Mouse (Mus musculus): ENCODE measurements around the gene Rai14. TPM values are rescaled to one million over a fixed set of nuclear protein-coding genes. Genes with fewer than 3 reads are reported as not detected.

Gene Rai14
- polyA plus RNA-seq, 1 experiment from 2014 or later, result 4.3 TPM

GRCm38 (mm10) chr15:10632581-10632980, 81.8 kb downstream of the Rai14 start:
- Histone ChIP-seq H3K27ac (no peak overlapping the region), H3K27me3 (no peaks in the 10 kb centered on the region), H3K9ac (no peak overlapping the region), H3K4me2 (no peak overlapping the region), H3K36me3 (peaks cover 7% of the 10 kb centered on the region; the same call in 1 of the 2 replicates), H3K4me3 (replicated peaks) (no peak overlapping the region), H3K4me1 (replicated peaks) (peaks cover 16% of the 10 kb centered on the region), H3K9me3 (replicated peaks) (no peaks in the 10 kb centered on the region)
- ATAC-seq (ENCODE audit: low read depth) (no peak), DNase-seq (no peak)
- 66% methylated on average over 9 of the region's 9 CpGs for WGBS (ENCODE audit: insufficient replicate concordance)

- Histone ChIP-seq H3K4me1 (replicated peaks) (peaks cover 16% of the 10 kb centered on the region), H3K9ac (no peak overlapping the region), H3K27me3 (no peaks in the 10 kb centered on the region), H3K36me3 (peaks cover 7% of the 10 kb centered on the region; the same call in 1 of the 2 replicates), H3K4me3 (replicated peaks) (no peak overlapping the region), H3K9me3 (replicated peaks) (no peaks in the 10 kb centered on the region), H3K27ac (no peak overlapping the region), H3K4me2 (no peak overlapping the region)
- DNase-seq (no peak), ATAC-seq (ENCODE audit: low read depth) (no peak)
- 91% methylated on average over 8 of the region's 8 CpGs for WGBS (ENCODE audit: insufficient replicate concordance)
Measured at GRCm38 (mm10) chr15:10632060-10632459, 82.4 kb downstream of the Rai14 start.

GRCm38 (mm10) chr15:10631541-10631940, 82.9 kb downstream of the Rai14 start:
- Histone ChIP-seq H3K4me2 (no peak overlapping the region), H3K27ac (no peak overlapping the region), H3K27me3 (no peaks in the 10 kb centered on the region), H3K36me3 (peaks cover 7% of the 10 kb centered on the region; the same call in 1 of the 2 replicates), H3K4me3 (replicated peaks) (no peak overlapping the region), H3K4me1 (replicated peaks) (peaks cover 16% of the 10 kb centered on the region), H3K9me3 (replicated peaks) (no peaks in the 10 kb centered on the region), H3K9ac (no peak overlapping the region)
- ATAC-seq (ENCODE audit: low read depth) (no peak), DNase-seq (no peak)
- WGBS (ENCODE audit: insufficient replicate concordance), result 71% methylated on average over 5 of the region's 5 CpGs

GRCm38 (mm10) chr15:10628980-10629346, 85.5 kb downstream of the Rai14 start:
- WGBS (ENCODE audit: insufficient replicate concordance), result 80% methylated on average over 6 of the region's 6 CpGs

GRCm38 (mm10) chr15:10628131-10628979, 86.1 kb downstream of the Rai14 start:
- Histone ChIP-seq H3K27ac (no peak overlapping the region), H3K4me3 (replicated peaks) (no peak overlapping the region), H3K36me3 (peaks cover 7% of the 10 kb centered on the region; the same call in 1 of the 2 replicates), H3K27me3 (no peaks in the 10 kb centered on the region), H3K4me1 (replicated peaks) (peaks cover 25% of the 10 kb centered on the region), H3K9me3 (replicated peaks) (no peaks in the 10 kb centered on the region), H3K9ac (no peak overlapping the region), H3K4me2 (no peak overlapping the region)
- no peak for DNase-seq
- 75% methylated on average over 16 of the region's 16 CpGs for WGBS (ENCODE audit: insufficient replicate concordance)
- ATAC-seq (ENCODE audit: low read depth), result 0 out of 2 replicates have a peak, but pooled peaks have one; percentile 30

More at GRCm38 (mm10) chr15:10628980-10629346, 85.5 kb downstream of the Rai14 start:
- H3K27me3 ChIP-seq, result no peaks in the 10 kb centered on the region
- no peak overlapping the region for H3K27ac ChIP-seq
- DNase-seq (no peak), ATAC-seq (ENCODE audit: low read depth) (no peak)
- no peak overlapping the region for H3K4me2 ChIP-seq
- H3K9ac ChIP-seq, result no peak overlapping the region
- no peaks in the 10 kb centered on the region for H3K9me3 ChIP-seq (replicated peaks)
- H3K4me1 ChIP-seq (replicated peaks), result peaks cover 22% of the 10 kb centered on the region
- peaks cover 7% of the 10 kb centered on the region; the same call in 1 of the 2 replicates for H3K36me3 ChIP-seq
- H3K4me3 ChIP-seq (replicated peaks), result no peak overlapping the region

GRCm38 (mm10) chr15:10623571-10624227, 90.7 kb downstream of the Rai14 start:
- DNase-seq, result no peak
- no peak overlapping the region for H3K4me2 ChIP-seq

GRCm38 (mm10) chr15:10621194-10621593, 93.2 kb downstream of the Rai14 start:
- no peak for DNase-seq
- no peak for ATAC-seq (ENCODE audit: low read depth)
- H3K9me3 ChIP-seq (replicated peaks), result no peaks in the 10 kb centered on the region
- no peaks in the 10 kb centered on the region; the same call in 1 of the 2 replicates for H3K36me3 ChIP-seq
- H3K27me3 ChIP-seq, result no peaks in the 10 kb centered on the region
- 80% methylated on average over 8 of the region's 8 CpGs for WGBS (ENCODE audit: insufficient replicate concordance)
- no peak overlapping the region for H3K4me3 ChIP-seq (replicated peaks)
- no peak overlapping the region for H3K4me2 ChIP-seq
- peaks cover 16% of the 10 kb centered on the region for H3K4me1 ChIP-seq (replicated peaks)
- H3K27ac ChIP-seq, result no peak overlapping the region
- H3K9ac ChIP-seq, result no peak overlapping the region

More at GRCm38 (mm10) chr15:10623571-10624227, 90.7 kb downstream of the Rai14 start:
- Histone ChIP-seq H3K4me3 (replicated peaks) (no peak overlapping the region), H3K9ac (no peak overlapping the region), H3K36me3 (no peaks in the 10 kb centered on the region; the same call in 1 of the 2 replicates), H3K27me3 (no peaks in the 10 kb centered on the region), H3K4me1 (replicated peaks) (peaks cover 18% of the 10 kb centered on the region), H3K27ac (no peak overlapping the region), H3K9me3 (replicated peaks) (no peaks in the 10 kb centered on the region)
- ATAC-seq (ENCODE audit: low read depth), result peak; percentile 79
- 53% methylated on average over 10 of the region's 10 CpGs for WGBS (ENCODE audit: insufficient replicate concordance)

GRCm38 (mm10) chr15:10619678-10620077, 94.7 kb downstream of the Rai14 start:
- Histone ChIP-seq H3K27ac (no peak overlapping the region), H3K4me3 (replicated peaks) (no peak overlapping the region), H3K36me3 (no peaks in the 10 kb centered on the region; the same call in 1 of the 2 replicates), H3K9me3 (replicated peaks) (no peaks in the 10 kb centered on the region), H3K9ac (no peak overlapping the region), H3K27me3 (no peaks in the 10 kb centered on the region), H3K4me2 (no peak overlapping the region), H3K4me1 (replicated peaks) (peaks cover 8% of the 10 kb centered on the region)
- WGBS (ENCODE audit: insufficient replicate concordance), result 83% methylated on average over 3 of the region's 3 CpGs
- ATAC-seq (ENCODE audit: low read depth) (no peak), DNase-seq (no peak)

GRCm38 (mm10) chr15:10618276-10618675, 96.1 kb downstream of the Rai14 start:
- Histone ChIP-seq H3K9ac (no peak overlapping the region), H3K4me3 (replicated peaks) (no peak overlapping the region), H3K36me3 (no peaks in the 10 kb centered on the region; the same call in 1 of the 2 replicates), H3K27me3 (no peaks in the 10 kb centered on the region), H3K9me3 (replicated peaks) (no peaks in the 10 kb centered on the region), H3K4me1 (replicated peaks) (peaks cover 2% of the 10 kb centered on the region), H3K4me2 (no peak overlapping the region), H3K27ac (no peak overlapping the region)
- 71% methylated on average over 2 of the region's 2 CpGs for WGBS (ENCODE audit: insufficient replicate concordance)
- DNase-seq (no peak), ATAC-seq (ENCODE audit: low read depth) (no peak)

GRCm38 (mm10) chr15:10616001-10616400, 98.4 kb downstream of the Rai14 start:
- WGBS (ENCODE audit: insufficient replicate concordance), result 62% methylated on average over 6 of the region's 6 CpGs
- Histone ChIP-seq H3K4me2 (no peak overlapping the region), H3K36me3 (no peaks in the 10 kb centered on the region; the same call in 1 of the 2 replicates), H3K27ac (no peak overlapping the region), H3K9ac (no peak overlapping the region), H3K4me1 (replicated peaks) (no peaks in the 10 kb centered on the region), H3K9me3 (replicated peaks) (no peaks in the 10 kb centered on the region), H3K27me3 (no peaks in the 10 kb centered on the region), H3K4me3 (replicated peaks) (no peak overlapping the region)
- ATAC-seq (ENCODE audit: low read depth) (no peak), DNase-seq (no peak)

GRCm38 (mm10) chr15:10611040-10611439, 103.4 kb downstream of the Rai14 start:
- WGBS (ENCODE audit: insufficient replicate concordance), result 81% methylated on average over 9 of the region's 9 CpGs
- H3K4me3 ChIP-seq (replicated peaks), result no peak overlapping the region
- no peaks in the 10 kb centered on the region for H3K9me3 ChIP-seq (replicated peaks)
- no peak overlapping the region for H3K4me2 ChIP-seq
- no peaks in the 10 kb centered on the region for H3K36me3 ChIP-seq
- no peak overlapping the region for H3K27ac ChIP-seq
- no peaks in the 10 kb centered on the region for H3K27me3 ChIP-seq
- DNase-seq (no peak), ATAC-seq (ENCODE audit: low read depth) (no peak)
- no peaks in the 10 kb centered on the region for H3K4me1 ChIP-seq (replicated peaks)
- no peak overlapping the region for H3K9ac ChIP-seq

All from liver, embryonic 13.5 days (tissue).